Mouse (Mus musculus): Measurements from ENCODE around the gene Zfyve9.

Gene Zfyve9

GRCm38 (mm10) chr4:108634696-108635095 lies 145.9 kb downstream of the Zfyve9 start:
- TF ChIP-seq GATA4 (IDR thresholded peaks at IDR 0.05; ENCODE audit: insufficient replicate concordance, low read length) = no peak

GRCm38 (mm10) chr4:108633703-108634102 lies 146.9 kb downstream of the Zfyve9 start:
- TF ChIP-seq GATA4 (IDR thresholded peaks at IDR 0.05; ENCODE audit: insufficient replicate concordance, low read length) = no peak

DNA sequence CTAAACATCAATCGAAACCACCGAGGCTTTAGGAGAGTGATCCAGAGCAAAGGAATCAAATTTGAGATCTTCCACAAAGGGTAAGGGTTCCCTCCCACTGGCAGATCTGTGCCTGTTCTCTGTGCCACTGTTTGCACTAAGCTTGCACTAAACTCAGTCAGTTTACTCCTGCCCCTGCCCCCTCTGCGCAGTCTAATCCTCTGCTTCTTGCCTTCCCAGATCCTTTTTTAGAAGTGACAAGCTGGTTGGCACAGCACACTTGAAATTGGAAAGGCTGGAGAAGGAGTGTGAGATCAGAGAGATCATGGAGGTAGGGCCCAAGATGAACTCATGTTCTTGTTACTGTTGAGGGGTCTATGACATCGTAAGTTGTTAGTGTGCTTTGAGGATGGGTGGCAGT lies 149.0 kb downstream of the Zfyve9 start:
- no peak for TF ChIP-seq GATA4 (IDR thresholded peaks at IDR 0.05; ENCODE audit: insufficient replicate concordance, low read length)

GRCm38 (mm10) chr4:108630096-108630495 lies 150.5 kb downstream of the Zfyve9 start:
- no peak for TF ChIP-seq GATA4 (IDR thresholded peaks at IDR 0.05; ENCODE audit: insufficient replicate concordance, low read length)

DNA sequence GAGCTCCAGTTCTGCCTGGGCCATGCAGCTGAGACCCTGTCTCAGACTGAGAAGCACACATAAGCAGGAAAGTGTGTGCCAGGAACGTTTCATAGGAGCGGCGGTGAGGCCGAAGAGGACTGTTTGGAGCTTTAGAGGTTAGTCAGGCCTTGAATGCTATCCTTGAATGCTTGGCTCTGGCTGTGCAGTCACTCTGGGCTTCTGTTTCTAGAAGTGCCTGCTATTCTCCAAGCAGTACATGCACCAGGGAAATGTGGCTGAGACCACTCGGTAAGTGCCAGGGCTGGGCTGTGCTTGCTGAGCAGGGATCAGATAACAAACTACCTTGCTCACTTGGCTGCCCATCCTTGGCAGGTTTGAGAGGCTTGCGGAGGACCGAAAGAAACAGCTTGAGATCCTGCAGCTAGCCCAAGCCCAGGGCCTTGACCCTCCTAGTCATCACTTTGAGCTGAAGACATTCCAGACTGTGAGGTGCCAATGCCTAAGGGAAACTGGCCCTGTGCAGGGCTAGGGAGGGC lies 151.2 kb downstream of the Zfyve9 start:
- TF ChIP-seq GATA4 (IDR thresholded peaks at IDR 0.05; ENCODE audit: insufficient replicate concordance, low read length) = no peak

DNA sequence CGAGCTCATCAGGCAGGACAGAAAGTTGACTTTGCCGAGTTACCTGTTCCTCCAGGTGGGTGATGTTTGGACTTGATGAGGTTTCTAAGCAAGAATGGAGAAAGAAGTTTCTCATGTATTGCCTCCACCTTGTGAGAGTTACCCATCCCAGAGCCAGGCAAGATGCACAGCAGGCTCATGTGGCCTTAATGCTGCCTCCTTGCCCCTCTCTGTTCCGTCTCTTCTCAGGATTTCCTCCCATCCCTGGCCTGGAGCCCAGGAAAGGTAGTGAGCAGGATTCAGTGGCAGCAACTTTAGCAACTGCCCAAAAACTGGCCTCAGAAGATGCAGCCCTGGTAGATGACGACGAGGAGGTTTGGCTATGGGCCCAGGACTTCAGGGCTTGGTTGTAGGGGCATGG lies 153.5 kb downstream of the Zfyve9 start:
- TF ChIP-seq GATA4 (IDR thresholded peaks at IDR 0.05; ENCODE audit: insufficient replicate concordance, low read length) = no peak

DNA sequence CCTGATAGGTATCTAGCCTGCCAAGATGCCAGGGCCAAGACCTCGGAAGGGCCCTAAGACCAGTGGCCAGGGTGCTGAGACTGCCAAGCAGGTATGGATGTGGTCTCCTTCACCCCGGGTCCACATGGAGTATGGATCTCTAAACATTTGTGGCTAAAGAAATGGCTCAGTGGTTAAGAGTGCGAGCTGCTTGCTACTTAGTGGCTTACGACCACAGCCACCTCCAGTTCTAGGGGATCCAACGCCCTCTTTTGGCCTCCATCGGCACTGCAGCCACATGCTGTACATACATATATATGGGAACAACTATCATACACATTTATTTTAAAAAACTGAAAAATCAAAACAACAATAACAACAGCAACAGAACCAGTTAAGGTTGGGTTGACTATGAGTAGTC lies 159.1 kb downstream of the Zfyve9 start:
- TF ChIP-seq GATA4 (IDR thresholded peaks at IDR 0.05; ENCODE audit: insufficient replicate concordance, low read length) = no peak

DNA sequence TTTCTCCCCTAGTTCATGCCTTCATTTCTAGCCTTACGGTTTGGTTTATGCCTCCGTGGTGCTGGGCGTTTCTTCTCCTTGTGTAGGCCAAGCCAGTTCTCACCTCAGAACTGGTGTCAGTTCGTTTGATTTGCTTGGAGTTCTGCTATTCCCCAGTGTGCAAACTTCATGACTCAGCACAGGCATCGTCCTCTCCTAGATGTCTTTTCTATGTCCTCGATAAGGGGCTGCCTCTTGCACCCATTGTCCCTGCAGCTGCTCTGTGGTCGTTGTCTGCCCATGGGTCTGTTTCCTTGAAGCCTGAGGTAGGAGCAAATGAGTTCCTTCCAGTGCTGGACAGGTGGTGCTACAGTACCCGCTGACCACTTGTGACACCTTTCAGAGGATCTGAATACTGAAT lies 160.1 kb downstream of the Zfyve9 start:
- TF ChIP-seq GATA4 (IDR thresholded peaks at IDR 0.05; ENCODE audit: insufficient replicate concordance, low read length) = no peak

DNA sequence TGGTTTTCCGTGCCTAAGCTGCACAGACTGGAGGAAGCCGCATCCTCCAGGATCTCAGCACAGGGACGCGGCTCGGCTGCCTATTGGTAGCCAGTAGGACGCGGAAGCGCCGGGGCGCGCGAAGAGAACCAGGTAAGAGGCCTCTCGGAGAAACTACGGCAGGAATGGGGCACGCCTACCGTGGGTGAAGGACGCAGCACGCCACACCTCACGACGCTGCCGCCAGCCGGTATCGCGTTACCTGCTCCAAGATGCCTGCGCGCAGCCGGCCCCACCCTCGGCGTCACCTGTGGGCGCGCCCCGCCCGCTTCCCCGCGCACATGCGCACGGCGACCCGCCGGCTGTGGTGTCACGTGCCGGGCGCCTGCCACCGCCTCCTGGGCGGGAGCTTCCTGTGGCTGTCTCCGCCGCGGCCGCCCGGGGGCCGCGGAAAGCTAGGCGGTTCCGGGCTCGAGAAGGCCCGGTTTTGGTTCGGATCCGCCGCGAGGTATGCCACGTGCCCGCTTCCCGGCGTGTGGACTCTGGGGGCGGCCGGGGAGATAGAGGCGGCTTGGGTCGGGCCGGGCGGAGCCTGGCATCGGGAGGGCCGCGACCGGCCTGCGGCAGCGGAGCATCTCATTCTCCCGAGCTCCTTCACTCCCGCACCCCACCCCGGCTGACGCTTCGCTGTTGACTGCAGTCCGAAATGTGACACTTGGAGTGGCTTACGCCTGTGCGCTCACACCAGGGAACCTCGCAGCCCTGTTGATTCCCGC lies 160.8 kb downstream of the Zfyve9 start, which contains the start of gene Cc2d1b:
Gene Cc2d1b (plus strand): TSS at position 354 of the 755 bp plus-strand sequence.
- peak; percentile 16; the same call in 1 of the 2 replicates for TF ChIP-seq GATA4 (IDR thresholded peaks at IDR 0.05; ENCODE audit: insufficient replicate concordance, low read length)

DNA sequence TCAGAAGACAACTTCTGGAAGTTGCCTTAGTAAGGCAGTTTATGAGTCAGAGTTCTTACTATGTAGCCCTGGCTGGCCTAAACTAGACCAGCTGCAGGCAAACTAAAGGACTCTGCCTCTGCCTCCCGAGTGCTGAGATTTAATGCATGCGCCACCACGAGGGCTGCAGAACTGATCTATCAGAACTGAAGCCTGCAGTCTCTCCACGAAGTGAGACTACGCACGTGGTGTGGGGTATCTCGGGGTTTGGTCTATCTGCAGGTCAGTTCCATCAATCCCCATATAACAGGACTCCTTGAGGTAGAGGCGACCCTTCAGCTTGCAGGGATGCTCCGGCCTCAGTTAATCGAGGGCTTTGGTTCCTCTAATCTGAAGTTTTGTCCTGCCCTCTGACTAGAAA lies 161.4 kb downstream of the Zfyve9 start:
- no peak for TF ChIP-seq GATA4 (IDR thresholded peaks at IDR 0.05; ENCODE audit: insufficient replicate concordance, low read length)

DNA sequence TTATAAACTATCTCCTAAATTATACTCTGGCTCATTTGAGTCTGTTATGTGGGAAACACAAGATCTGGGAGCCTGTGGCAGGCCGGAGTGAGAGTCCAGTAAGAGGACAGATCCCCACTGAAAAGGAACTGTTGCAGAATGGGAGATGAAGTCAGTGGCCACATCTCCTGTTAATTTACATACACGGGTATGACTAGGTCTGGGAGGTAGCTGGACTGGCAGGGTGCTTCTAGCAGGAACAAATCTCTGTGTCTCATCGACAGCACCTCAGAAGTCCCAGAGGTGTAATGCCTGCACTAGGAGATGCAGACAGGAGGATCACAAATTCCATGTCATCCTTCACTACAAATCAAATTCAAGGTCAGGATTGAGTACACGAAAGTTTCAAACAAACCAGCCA lies 162.0 kb downstream of the Zfyve9 start:
- TF ChIP-seq GATA4 (IDR thresholded peaks at IDR 0.05; ENCODE audit: insufficient replicate concordance, low read length) = no peak

DNA sequence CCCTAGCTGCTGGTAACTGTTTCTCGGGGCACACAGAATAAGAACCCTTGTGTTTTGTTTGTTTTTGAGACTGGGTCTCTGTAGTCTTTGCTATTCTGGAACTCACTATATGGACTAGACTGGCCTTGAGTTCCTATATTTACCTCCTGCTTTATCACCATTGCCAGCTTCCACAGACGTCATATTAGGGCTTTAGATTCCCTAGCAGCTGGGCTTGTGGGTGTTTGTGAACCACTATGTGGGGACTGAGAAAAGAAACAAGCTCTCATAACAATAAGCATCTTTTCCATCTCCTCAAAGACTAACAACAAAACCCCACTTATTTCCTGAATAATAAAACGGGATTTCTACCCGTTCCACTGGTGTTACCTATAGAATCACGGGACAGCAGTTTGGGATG lies 169.7 kb downstream of the Zfyve9 start:
- no peak for TF ChIP-seq GATA4 (IDR thresholded peaks at IDR 0.05; ENCODE audit: insufficient replicate concordance, low read length)

GRCm38 (mm10) chr4:108608651-108609050 lies 171.9 kb downstream of the Zfyve9 start:
- TF ChIP-seq GATA4 (IDR thresholded peaks at IDR 0.05; ENCODE audit: insufficient replicate concordance, low read length) = no peak

DNA sequence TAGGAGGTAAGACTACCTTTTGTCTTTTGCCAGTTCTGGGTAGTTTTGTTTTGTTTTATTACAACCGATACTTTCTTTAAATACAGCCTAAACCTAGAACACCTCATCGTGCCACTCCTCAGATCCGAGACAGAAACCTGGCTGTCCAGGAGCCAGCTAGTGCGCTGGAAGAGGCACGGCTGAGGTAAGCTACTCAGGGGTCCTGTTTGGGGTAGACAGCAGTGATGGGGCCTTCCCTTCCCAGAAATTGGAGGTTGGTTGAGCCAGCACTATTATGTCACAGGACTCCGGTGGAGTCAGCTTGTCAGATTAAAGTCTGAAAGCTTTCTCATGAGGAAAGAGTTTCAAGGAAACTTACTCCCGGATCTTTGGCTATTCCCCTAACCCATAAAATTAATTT lies 178.7 kb downstream of the Zfyve9 start:
- TF ChIP-seq GATA4 (IDR thresholded peaks at IDR 0.05; ENCODE audit: insufficient replicate concordance, low read length) = no peak

DNA sequence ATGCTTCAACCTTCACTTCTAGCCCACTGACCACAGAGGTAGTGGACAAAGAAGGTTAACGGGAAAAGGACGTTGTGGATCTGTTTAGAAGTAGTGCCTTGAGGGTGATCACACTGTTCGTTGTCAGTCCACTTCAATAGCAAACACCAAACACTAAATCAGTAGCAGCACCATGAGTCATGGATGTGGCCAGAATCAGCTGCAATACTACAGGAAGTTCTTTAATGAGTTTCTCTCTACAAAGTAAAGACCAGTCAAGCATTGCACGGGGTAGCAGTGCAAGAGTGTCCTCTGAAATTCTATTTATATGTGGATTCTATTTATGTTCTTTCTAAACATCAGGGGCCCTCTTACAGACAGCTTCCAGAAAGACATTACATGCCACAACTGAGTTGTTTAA lies 182.3 kb downstream of the Zfyve9 start:
- TF ChIP-seq GATA4 (IDR thresholded peaks at IDR 0.05; ENCODE audit: insufficient replicate concordance, low read length) = no peak

DNA sequence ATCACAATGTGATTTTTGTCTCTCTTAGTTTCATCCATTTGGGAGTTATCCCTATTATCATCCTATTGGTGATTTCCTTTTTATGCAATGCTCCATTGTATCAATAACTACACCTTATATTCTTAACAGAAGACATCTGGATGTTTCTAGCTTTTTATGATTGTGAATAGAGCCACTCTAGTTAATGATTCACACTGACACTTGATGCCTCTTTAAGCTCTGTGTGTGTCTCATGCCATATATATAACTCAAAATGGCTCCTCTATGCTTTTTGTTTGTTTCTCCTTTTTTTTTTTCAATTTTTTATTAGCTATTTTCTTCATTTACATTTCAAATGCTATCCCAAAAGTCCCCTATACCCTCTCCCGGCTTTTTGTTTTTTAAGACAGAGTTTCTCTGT lies 184.8 kb downstream of the Zfyve9 start:
- no peak for TF ChIP-seq GATA4 (IDR thresholded peaks at IDR 0.05; ENCODE audit: insufficient replicate concordance, low read length)

DNA sequence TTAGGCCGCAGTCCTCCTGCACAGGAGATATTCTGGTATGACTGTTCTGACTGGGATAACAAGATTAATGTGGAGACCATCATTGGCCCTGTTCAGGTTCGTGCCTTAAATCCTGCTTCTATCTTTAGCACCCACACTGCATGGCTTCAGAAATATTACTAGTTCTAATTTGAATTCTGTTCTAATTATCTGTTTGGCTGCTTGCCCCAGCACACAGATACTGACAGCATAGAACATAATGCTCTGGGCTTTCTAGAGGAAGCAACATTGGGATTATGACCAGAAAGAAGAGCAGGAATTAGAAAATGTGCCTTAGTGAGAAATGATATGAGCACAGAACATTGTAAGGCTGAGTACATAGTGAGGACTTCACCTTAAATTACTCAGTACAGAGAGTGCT lies 187.2 kb downstream of the Zfyve9 start:
- TF ChIP-seq GATA4 (IDR thresholded peaks at IDR 0.05; ENCODE audit: insufficient replicate concordance, low read length) = no peak
